Mouse (Mus musculus): Measurements from ENCODE around the gene Dapp1.
"Not testable (repeated sequence)": the region's sequence is repeated elsewhere in the genome, so short reads cannot be mapped to it uniquely, and the experiment has no call there.

Gene Dapp1

GRCm38 (mm10) chr3:137918932-137919311 is 62.4 kb downstream of the Dapp1 start:
- DNase-seq (ENCODE audit: low spot score): no peak

- peak; percentile 81 for DNase-seq (ENCODE audit: low spot score)
Measured at GRCm38 (mm10) chr3:137918172-137918931, 63.0 kb downstream of the Dapp1 start, which contains the start of gene Lamtor3. Lamtor3 (plus strand) TSS chr3:137918506.

GRCm38 (mm10) chr3:137917694-137918171 is 63.6 kb downstream of the Dapp1 start:
- no peak for DNase-seq (ENCODE audit: low spot score)

- not testable (repeated sequence) for DNase-seq (ENCODE audit: low spot score)
Measured at GRCm38 (mm10) chr3:137914567-137914966, 66.8 kb downstream of the Dapp1 start.

GRCm38 (mm10) chr3:137913093-137913492 is 68.3 kb downstream of the Dapp1 start:
- DNase-seq (ENCODE audit: low spot score): no peak

GRCm38 (mm10) chr3:137900149-137900548 is 81.2 kb downstream of the Dapp1 start:
- DNase-seq (ENCODE audit: low spot score): no peak

- DNase-seq (ENCODE audit: low spot score): no peak
Measured at GRCm38 (mm10) chr3:137897685-137898084, 83.7 kb downstream of the Dapp1 start.

- DNase-seq (ENCODE audit: low spot score): no peak
Measured at GRCm38 (mm10) chr3:137896867-137897266, 84.5 kb downstream of the Dapp1 start.

- DNase-seq (ENCODE audit: low spot score): no peak
Measured at GRCm38 (mm10) chr3:137896386-137896785, 85.0 kb downstream of the Dapp1 start.

- no peak for DNase-seq (ENCODE audit: low spot score)
Measured at GRCm38 (mm10) chr3:137895196-137895595, 86.1 kb downstream of the Dapp1 start.

- DNase-seq (ENCODE audit: low spot score): no peak
Measured at GRCm38 (mm10) chr3:137893789-137894188, 87.6 kb downstream of the Dapp1 start.

GRCm38 (mm10) chr3:137892118-137892517 is 89.2 kb downstream of the Dapp1 start:
- DNase-seq (ENCODE audit: low spot score): no peak

- no peak for DNase-seq (ENCODE audit: low spot score)
Measured at GRCm38 (mm10) chr3:137891089-137891488, 90.3 kb downstream of the Dapp1 start.

- DNase-seq (ENCODE audit: low spot score): no peak
Measured at GRCm38 (mm10) chr3:137887961-137888360, 93.4 kb downstream of the Dapp1 start.

- DNase-seq (ENCODE audit: low spot score): no peak
Measured at GRCm38 (mm10) chr3:137881093-137881492, 100.3 kb downstream of the Dapp1 start.

Data from ovary, postnatal 10 days (tissue).